Mouse (Mus musculus) CH12.LX (cell line): Measurements from ENCODE around the gene Slc27a2. TPM values are rescaled to one million over a fixed set of nuclear protein-coding genes. Genes with fewer than 3 reads are reported as not detected.

Source experiments
- DNase-seq: peaks from one replicate; pipeline ENCODE4 v3.0.0-alpha.2; 2013; ENCODE audit errors: extremely low read depth
- H3K27ac ChIP-seq: 2 replicates; pipeline ENCODE4 v1.5.1; 2012; ENCODE audit warnings: low read depth, mild to moderate bottlenecking, control low read depth, moderate library complexity; ENCODE audit not compliant: insufficient read depth
- H3K27me3 ChIP-seq: replicated peaks from 2 replicates; pipeline ENCODE3; 2012; ENCODE audit warnings: inconsistent platforms
- H3K36me3 ChIP-seq, 2 experiments: replicated peaks in 1 of 2; 2 replicates each; pipeline versions ENCODE3 to v1.6.1; 2012; ENCODE audit warnings: inconsistent platforms in 1 of 2, low read length in 1 of 2, mild to moderate bottlenecking in 1 of 2, mixed read lengths in 1 of 2, moderate library complexity in 1 of 2; ENCODE audit not compliant: control insufficient read depth in 1 of 2, insufficient read depth in 1 of 2
- H3K4me1 ChIP-seq, 2 experiments: 2 replicates each; pipeline ENCODE4 v1.6.1; 2012; ENCODE audit warnings: inconsistent platforms in 1 of 2, moderate library complexity in 1 of 2; ENCODE audit not compliant: insufficient read depth in 2 of 2, control insufficient read depth in 1 of 2
- H3K4me2 ChIP-seq: 2 replicates; pipeline ENCODE4 v1.6.1; 2012; ENCODE audit warnings: low read depth, mild to moderate bottlenecking, control low read depth; ENCODE audit not compliant: poor library complexity, insufficient read depth, severe bottlenecking
- H3K4me3 ChIP-seq, 3 experiments: fragments of 150-350 bp in 1 of 3; sonication (generic) in 1 of 3; replicated peaks in 1 of 3; 2 replicates each; pipeline versions ENCODE3 to v1.5.1; 2011 to 2012; ENCODE audit warnings: low read depth in 2 of 3, low read length in 2 of 3, mild to moderate bottlenecking in 2 of 3, moderate library complexity in 2 of 3, control low read depth in 1 of 3, improper control_type of control experiment in 1 of 3, inconsistent platforms in 1 of 3, mixed read lengths in 1 of 3; ENCODE audit not compliant: poor library complexity in 1 of 3
- H3K79me2 ChIP-seq: replicated peaks from 2 replicates; pipeline ENCODE4 v1.6.1; 2012; ENCODE audit warnings: mild to moderate bottlenecking, moderate library complexity; ENCODE audit not compliant: control insufficient read depth, poor library complexity, insufficient read depth, severe bottlenecking; ENCODE audit errors: extremely low read depth
- H3K9ac ChIP-seq: 2 replicates; pipeline ENCODE4 v1.6.1; 2012; ENCODE audit warnings: low read depth, mild to moderate bottlenecking, control low read depth, moderate library complexity; ENCODE audit not compliant: insufficient read depth
- H3K9me3 ChIP-seq: replicated peaks from 2 replicates; pipeline ENCODE3; 2012; ENCODE audit warnings: low read length, inconsistent platforms, mixed read lengths
- CHD2 ChIP-seq: IDR thresholded peaks from 2 replicates; pipeline ENCODE4 v1.6.1; 2011; ENCODE audit warnings: low read length, improper control_type of control experiment
- ELF1 ChIP-seq: IDR thresholded peaks from 2 replicates; pipeline ENCODE4 v1.6.1; 2014; ENCODE audit warnings: low read depth, mild to moderate bottlenecking, inconsistent platforms, low read length, improper control_type of control experiment
- EP300 ChIP-seq: IDR thresholded peaks from 2 replicates; pipeline ENCODE4 v1.6.1; 2011; ENCODE audit warnings: low read length, improper control_type of control experiment
- ETS1 ChIP-seq: conservative IDR thresholded peaks from 2 replicates; pipeline ENCODE4 v1.6.1; 2012; ENCODE audit warnings: low read depth, mild to moderate bottlenecking, inconsistent platforms, low read length, improper control_type of control experiment, moderate library complexity
- HCFC1 ChIP-seq: IDR thresholded peaks from 2 replicates; pipeline ENCODE4 v1.6.1; 2012; ENCODE audit warnings: low read depth, mild to moderate bottlenecking, inconsistent platforms, low read length, improper control_type of control experiment
- JUND ChIP-seq: conservative IDR thresholded peaks from 2 replicates; pipeline ENCODE4 v1.6.1; 2011; ENCODE audit warnings: low read depth, low read length, improper control_type of control experiment
- KAT2A ChIP-seq: IDR thresholded peaks from 2 replicates; pipeline ENCODE4 v1.6.1; 2012; ENCODE audit warnings: low read length, improper control_type of control experiment, inconsistent platforms; ENCODE audit not compliant: insufficient replicate concordance
- MAZ ChIP-seq: IDR thresholded peaks from 2 replicates; pipeline ENCODE4 v1.6.1; 2012; ENCODE audit warnings: low read depth, mild to moderate bottlenecking, inconsistent platforms, low read length, improper control_type of control experiment, moderate library complexity
- PAX5 ChIP-seq: IDR thresholded peaks from 2 replicates; pipeline ENCODE4 v1.6.1; 2012; ENCODE audit warnings: low read length, inconsistent platforms, mixed read lengths
- SIN3A ChIP-seq: IDR thresholded peaks from 2 replicates; pipeline ENCODE4 v1.6.1; 2012; ENCODE audit warnings: low read length, improper control_type of control experiment, inconsistent platforms
- SMC3 ChIP-seq: IDR thresholded peaks from 2 replicates; pipeline ENCODE4 v1.6.1; 2011; ENCODE audit warnings: low read depth, low read length, improper control_type of control experiment
- TBP ChIP-seq: conservative IDR thresholded peaks from 2 replicates; pipeline ENCODE4 v1.6.1; 2011; ENCODE audit warnings: low read depth, low read length, improper control_type of control experiment
- TCF12 ChIP-seq: IDR thresholded peaks from 2 replicates; pipeline ENCODE4 v1.6.1; 2014; ENCODE audit warnings: low read depth, mild to moderate bottlenecking, inconsistent platforms, low read length, improper control_type of control experiment
- UBTF ChIP-seq: IDR thresholded peaks from 2 replicates; pipeline ENCODE4 v1.6.1; 2012; ENCODE audit warnings: low read depth, mild to moderate bottlenecking, inconsistent platforms, low read length, improper control_type of control experiment, moderate library complexity
- ZMIZ1 ChIP-seq: IDR thresholded peaks from 2 replicates; pipeline ENCODE4 v1.6.1; 2012; ENCODE audit warnings: low read depth, mild to moderate bottlenecking, inconsistent platforms, low read length, improper control_type of control experiment
- dilution Hi-C: fragments of 300-500 bp; cut with MboI; formaldehyde crosslinking; loops from 2 replicates; pipeline ENCODE4 v1.14.3; 2020; ENCODE audit warnings: low sequenced_read_pairs; ENCODE audit not compliant: extremely low pct_unique_long_range_greater_than_20kb, extremely low pct_ligation_motif_present
- in situ Hi-C: fragments of 300-500 bp; cut with MboI; formaldehyde crosslinking; loops from 3 replicates; pipeline ENCODE4 v1.14.3; 2019; ENCODE audit warnings: low sequenced_read_pairs, low pct_ligation_motif_present, low pct_unique_long_range_greater_than_20kb, mixed read lengths
- polyA plus RNA-seq: library from polyadenylated mRNA; unstranded; fragments of >175 nt; gene quantifications from 2 replicates; pipeline ENCODE4 v1.2.1, GENCODE M21; 2012; ENCODE audit warnings: low read depth; ENCODE audit not compliant: insufficient read length
- total RNA-seq, 2 experiments: library from RNA; depleted of rRNA; stranded (reverse); fragments of 300-350 nt in 1 of 2; fragments of >200 nt in 1 of 2; gene quantifications; 2 replicates each; pipeline ENCODE4 v1.2.3; 2012 to 2014

The Slc27a2 gene
- total and polyA plus RNA-seq, 3 experiments: not detected

- no peaks in the 10 kb centered on the region for H3K79me2 ChIP-seq
- H3K4me1 ChIP-seq: no peaks in the 10 kb centered on the region
- no peak for DNase-seq
These were observed 11.4 kb downstream of the Slc27a2 start for GRCm38 (mm10) chr2:126563411-126564105.

DNA sequence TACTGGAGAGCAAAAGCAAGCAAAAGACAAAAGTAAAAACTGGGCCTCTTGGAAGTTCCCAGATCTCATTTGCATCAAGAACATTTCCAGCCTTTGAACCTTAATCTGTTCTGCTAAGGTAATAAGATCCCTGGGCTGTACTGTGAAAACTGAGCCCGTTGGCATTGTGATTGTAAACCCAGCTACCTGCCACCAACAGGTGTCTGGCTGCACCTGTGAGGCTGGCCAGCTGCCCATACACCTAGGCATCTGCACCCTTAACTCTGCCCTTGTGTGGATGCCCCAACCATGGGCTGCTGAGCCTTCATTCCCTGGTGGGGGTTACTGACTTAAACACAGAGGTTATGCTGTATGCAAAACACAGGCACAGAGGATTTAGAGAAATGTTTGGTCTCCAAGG is 20.0 kb downstream of the Slc27a2 start:
- in situ Hi-C loops: no loop called here
- no peak overlapping the region for H3K4me2 ChIP-seq
- H3K79me2 ChIP-seq: no peaks in the 10 kb centered on the region
- no peak overlapping the region for H3K9ac ChIP-seq
- DNase-seq: no peak
- peaks cover 4 to 6% of the 10 kb centered on the region in 2 experiments for H3K4me1 ChIP-seq
- no peak overlapping the region for H3K4me3 ChIP-seq
- no peaks in the 10 kb centered on the region for H3K36me3 ChIP-seq
- dilution Hi-C loops: no loop called here
- no peak overlapping the region for H3K27ac ChIP-seq
- no peak for TF ChIP-seq KAT2A
- H3K9me3 ChIP-seq: peaks cover 11% of the 10 kb centered on the region
- peaks cover 4% of the 10 kb centered on the region for H3K27me3 ChIP-seq

More at GRCm38 (mm10) chr2:126563411-126564105, 11.4 kb downstream of the Slc27a2 start:
- no peak for TF ChIP-seq EP300
- no peak for TF ChIP-seq ELF1
- no peak for TF ChIP-seq CHD2
- no peak for TF ChIP-seq MAZ
- no peak for TF ChIP-seq PAX5
- TF ChIP-seq ETS1: no peak
- no peak for TF ChIP-seq JUND
- no peak overlapping the region for H3K9ac ChIP-seq
- H3K27ac ChIP-seq: no peak overlapping the region
- in situ Hi-C loops: no loop called here
- H3K9me3 ChIP-seq: no peaks in the 10 kb centered on the region
- no peaks in the 10 kb centered on the region for H3K36me3 ChIP-seq
- no peak overlapping the region for H3K4me3 ChIP-seq
- dilution Hi-C loops: no loop called here
- no peaks in the 10 kb centered on the region for H3K27me3 ChIP-seq
- H3K4me2 ChIP-seq: no peak overlapping the region

DNA sequence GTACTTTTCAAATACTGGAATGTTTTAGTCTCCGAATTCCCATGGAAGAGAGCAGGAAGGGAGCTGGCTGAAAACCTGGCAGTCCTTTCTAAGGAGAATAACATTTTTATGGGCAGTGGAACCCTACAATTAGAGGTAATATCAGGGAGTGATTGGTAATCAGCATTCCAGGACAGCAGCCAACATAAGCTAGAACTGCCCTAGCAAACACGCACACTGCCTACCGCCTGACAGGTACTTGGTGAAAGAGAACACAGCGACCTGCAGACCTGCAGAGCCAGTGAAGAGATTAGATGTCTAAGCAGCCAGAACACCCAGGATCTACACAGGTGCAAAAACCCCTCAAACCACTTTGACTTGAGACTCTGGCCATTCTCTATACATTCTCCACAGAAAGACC is 20.5 kb downstream of the Slc27a2 start:
- Histone ChIP-seq H3K9ac (no peak overlapping the region), H3K36me3 (no peaks in the 10 kb centered on the region), H3K9me3 (peaks cover 11% of the 10 kb centered on the region), H3K4me2 (no peak overlapping the region), H3K27me3 (peaks cover 4% of the 10 kb centered on the region), H3K79me2 (no peaks in the 10 kb centered on the region), H3K27ac (no peak overlapping the region), H3K4me1 (peaks cover 4 to 6% of the 10 kb centered on the region in 2 experiments), H3K4me3 (no peak overlapping the region)
- no peak for TF ChIP-seq TCF12
- TF ChIP-seq UBTF: no peak
- TF ChIP-seq CHD2: no peak
- no peak for TF ChIP-seq EP300
- TF ChIP-seq MAZ: no peak
- no peak for TF ChIP-seq SMC3
- TF ChIP-seq ZMIZ1: no peak
- no peak for TF ChIP-seq TBP
- no peak for TF ChIP-seq HCFC1
- TF ChIP-seq SIN3A: no peak
- dilution Hi-C loops: no loop called here
- DNase-seq: no peak
- in situ Hi-C loops: no loop called here
